Mouse (Mus musculus) layer of hippocampus, postnatal 14 days (tissue): Measurements from ENCODE around the gene Zfp978. TPM values are rescaled to one million over a fixed set of nuclear protein-coding genes. Genes with fewer than 3 reads are reported as not detected.

Experiments used
- DNase-seq, 2 experiments: peaks; one replicate each; pipeline ENCODE4 v3.0.0; 2021 to 2022; ENCODE audit warnings: low spot score in 2 of 2, mixed read lengths in 1 of 2
- total RNA-seq, 2 experiments: library from RNA; stranded (reverse); gene quantifications; 2 replicates each; pipeline ENCODE4 v1.2.3; 2021

The Zfp978 gene
- total RNA-seq, 2 experiments from 2014 or later = not detected

DNA sequence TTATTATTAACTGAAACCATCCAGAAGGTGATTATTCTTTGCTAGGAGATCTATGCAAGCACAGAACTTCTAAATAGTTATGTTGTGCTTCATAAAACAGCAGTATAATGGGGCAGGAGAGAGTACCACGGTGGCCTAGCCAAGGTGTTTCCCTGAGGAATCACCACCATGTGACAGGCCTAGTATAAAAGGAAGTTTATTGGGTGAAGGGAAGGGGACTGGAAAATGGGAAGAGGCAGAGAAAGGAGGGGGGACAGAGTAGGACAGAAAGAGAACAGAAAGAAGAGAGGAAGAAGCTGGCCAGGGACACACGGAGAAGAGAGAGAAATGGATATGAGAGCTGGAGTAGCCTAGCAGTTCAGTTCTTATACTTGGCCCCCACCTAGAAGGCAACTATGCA lies 72.8 kb downstream of the Zfp978 start:
- DNase-seq = no peak

Other genes starting within 250 kb of the Zfp978 start
- gene Zfp991, start 229.3 kb upstream of the Zfp978 start, total RNA-seq = 1 to 10 TPM; 7.5 to 8.4 TPM
- under 1 TPM in 1 of 2 experiments, not detected in 1; 0.31 TPM for gene Zfp988, start 55.6 kb upstream of the Zfp978 start, total RNA-seq
- gene Zfp982, start 131.1 kb downstream of the Zfp978 start, total RNA-seq = 1 to 10 TPM; 3.7 to 4.1 TPM
- under 1 TPM; 0.28 to 0.29 TPM for gene Gm16503, start 178.9 kb downstream of the Zfp978 start, total RNA-seq
- not detected for gene Zfp985, start 192.0 kb downstream of the Zfp978 start, total RNA-seq